Mouse (Mus musculus): ENCODE measurements at regions not wholly inside any gene's neighbourhood (a gene's known extent, or its start where the extent isn't known, plus 50 kb on each side); places are given as distances from the start of the nearest gene placed in this dataset.

DNA sequence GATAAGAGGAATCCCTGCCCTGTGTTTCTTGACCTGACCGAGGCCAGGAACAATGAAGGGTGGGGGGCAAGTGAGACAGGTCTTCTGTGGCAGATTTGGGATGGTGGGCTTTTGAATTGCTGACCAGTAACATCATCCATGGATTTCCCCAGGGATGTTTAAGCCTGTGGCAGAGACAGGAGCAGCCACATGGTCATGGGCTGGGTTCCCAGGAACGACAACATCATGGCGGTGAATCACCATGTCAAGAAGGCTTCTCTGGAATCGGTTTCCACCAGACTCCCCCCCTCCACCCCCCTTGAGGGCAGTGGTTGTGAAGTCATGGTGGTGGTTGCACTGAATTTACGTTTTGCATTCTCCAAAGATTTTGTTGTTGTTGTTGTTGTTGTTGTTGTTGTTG is 121.3 kb downstream of the Cog6 start:
- no peaks in the 10 kb centered on the region for H3K27me3 ChIP-seq
- no peaks in the 10 kb centered on the region for H3K9me3 ChIP-seq (replicated peaks)
- WGBS: 78% methylated on average over 5 of the region's 5 CpGs
- ATAC-seq (ENCODE audit: insufficient number of reproducible peaks, low FRiP score, low TSS enrichment, low read depth): no peak
- no peaks in the 10 kb centered on the region for H3K4me1 ChIP-seq
- H3K4me2 ChIP-seq (replicated peaks): no peak overlapping the region
- H3K36me3 ChIP-seq: no peaks in the 10 kb centered on the region
- no peak overlapping the region for H3K9ac ChIP-seq
- no peak overlapping the region for H3K27ac ChIP-seq (replicated peaks)
- no peak overlapping the region for H3K4me3 ChIP-seq (replicated peaks)

DNA sequence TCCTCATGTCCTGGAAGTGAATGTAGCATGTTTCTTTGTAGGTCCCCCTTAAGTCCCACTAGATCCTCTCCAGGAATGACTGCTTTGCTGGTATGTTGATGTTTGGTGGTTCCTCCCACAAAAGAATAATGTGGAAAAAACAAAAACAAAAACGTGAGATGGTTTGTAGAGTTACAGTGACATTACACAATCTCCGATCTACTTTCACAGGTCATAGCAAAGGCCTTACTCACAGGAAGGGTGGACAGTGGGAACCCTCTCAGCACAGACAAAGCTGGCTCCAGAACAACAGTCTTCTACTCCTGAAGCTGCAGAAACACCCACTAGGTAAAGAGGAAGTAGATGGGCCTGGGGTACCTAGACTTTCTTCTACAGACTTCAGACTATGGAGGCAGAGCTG is 122.2 kb downstream of the Cog6 start:
- 85% methylated on average over 2 of the region's 2 CpGs for WGBS
- H3K4me2 ChIP-seq (replicated peaks): no peak overlapping the region
- no peak overlapping the region for H3K9ac ChIP-seq
- H3K27me3 ChIP-seq: no peaks in the 10 kb centered on the region
- H3K27ac ChIP-seq (replicated peaks): no peak overlapping the region
- ATAC-seq (ENCODE audit: insufficient number of reproducible peaks, low FRiP score, low TSS enrichment, low read depth): no peak
- H3K4me1 ChIP-seq: no peaks in the 10 kb centered on the region
- H3K9me3 ChIP-seq (replicated peaks): no peaks in the 10 kb centered on the region
- no peaks in the 10 kb centered on the region for H3K36me3 ChIP-seq
- H3K4me3 ChIP-seq (replicated peaks): no peak overlapping the region

DNA sequence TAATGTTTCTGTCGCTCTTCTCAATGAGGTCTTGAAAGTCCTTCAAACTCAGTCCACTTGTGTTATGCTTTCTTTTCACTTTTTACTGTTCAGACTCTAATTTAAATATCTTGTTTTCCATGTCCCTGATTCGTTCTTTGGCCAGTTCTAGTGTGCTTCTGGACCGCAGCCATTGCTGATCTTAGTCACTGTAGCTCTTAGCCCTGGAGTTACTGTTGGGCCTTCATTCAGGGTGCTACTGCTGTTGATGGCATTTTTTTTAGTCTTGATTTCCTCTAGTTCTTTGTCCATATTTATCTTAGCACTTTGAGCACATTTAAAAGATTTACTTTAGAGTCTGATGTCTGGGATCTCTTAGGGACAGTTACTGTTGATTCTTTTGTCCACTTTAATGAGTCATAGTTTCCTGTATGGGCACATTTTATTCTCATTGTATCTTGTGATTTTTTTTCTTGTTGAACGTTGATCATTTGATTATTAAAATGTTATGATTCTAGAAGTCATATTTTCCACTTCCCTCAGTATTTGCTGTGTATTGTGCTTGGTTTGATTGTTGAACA is 127.8 kb downstream of the Cog6 start:
- Histone ChIP-seq H3K4me2 (replicated peaks) (no peak overlapping the region), H3K4me3 (replicated peaks) (no peak overlapping the region), H3K36me3 (no peaks in the 10 kb centered on the region), H3K9me3 (replicated peaks) (no peaks in the 10 kb centered on the region), H3K9ac (no peak overlapping the region), H3K27me3 (no peaks in the 10 kb centered on the region), H3K4me1 (no peaks in the 10 kb centered on the region), H3K27ac (replicated peaks) (no peak overlapping the region)
- WGBS: 70% methylated on average over 4 of the region's 4 CpGs
- no peak for ATAC-seq (ENCODE audit: insufficient number of reproducible peaks, low FRiP score, low TSS enrichment, low read depth)

DNA sequence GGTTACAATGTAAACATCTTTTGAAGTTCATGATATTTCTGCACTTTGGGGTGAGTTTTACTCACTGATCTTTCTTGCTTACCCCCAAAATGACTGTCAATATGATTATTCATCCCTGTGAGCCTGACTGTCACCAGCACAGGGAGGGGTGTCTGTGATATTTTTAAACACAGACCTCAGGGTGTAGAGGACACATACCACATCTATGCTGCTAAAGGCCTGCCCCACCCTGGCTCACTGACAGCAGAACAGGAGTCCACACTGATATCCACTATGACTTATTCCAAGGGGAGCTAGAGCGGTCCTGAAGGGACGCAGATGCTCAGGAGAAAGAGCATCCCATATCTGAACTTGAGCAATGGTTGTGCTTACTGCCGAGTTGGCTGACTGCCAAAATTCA is 135.1 kb downstream of the Cog6 start:
- H3K9me3 ChIP-seq (replicated peaks): no peaks in the 10 kb centered on the region
- no peak overlapping the region for H3K4me2 ChIP-seq (replicated peaks)
- H3K4me3 ChIP-seq (replicated peaks): no peak overlapping the region
- H3K27ac ChIP-seq (replicated peaks): no peak overlapping the region
- H3K9ac ChIP-seq: no peak overlapping the region
- H3K27me3 ChIP-seq: no peaks in the 10 kb centered on the region
- no peaks in the 10 kb centered on the region for H3K4me1 ChIP-seq
- H3K36me3 ChIP-seq: no peaks in the 10 kb centered on the region
- 81% methylated on average over 3 of the region's 3 CpGs for WGBS
- ATAC-seq (ENCODE audit: insufficient number of reproducible peaks, low FRiP score, low TSS enrichment, low read depth): no peak

- Histone ChIP-seq H3K27ac (replicated peaks) (no peak overlapping the region), H3K4me3 (replicated peaks) (no peak overlapping the region), H3K36me3 (no peaks in the 10 kb centered on the region), H3K27me3 (no peaks in the 10 kb centered on the region), H3K9ac (no peak overlapping the region), H3K4me2 (replicated peaks) (no peak overlapping the region), H3K4me1 (no peaks in the 10 kb centered on the region), H3K9me3 (replicated peaks) (no peaks in the 10 kb centered on the region)
- 72% methylated on average over 4 of the region's 4 CpGs for WGBS
- no peak for ATAC-seq (ENCODE audit: insufficient number of reproducible peaks, low FRiP score, low TSS enrichment, low read depth)
Measured at GRCm38 (mm10) chr3:52881139-52881538, 135.9 kb downstream of the Cog6 start.

DNA sequence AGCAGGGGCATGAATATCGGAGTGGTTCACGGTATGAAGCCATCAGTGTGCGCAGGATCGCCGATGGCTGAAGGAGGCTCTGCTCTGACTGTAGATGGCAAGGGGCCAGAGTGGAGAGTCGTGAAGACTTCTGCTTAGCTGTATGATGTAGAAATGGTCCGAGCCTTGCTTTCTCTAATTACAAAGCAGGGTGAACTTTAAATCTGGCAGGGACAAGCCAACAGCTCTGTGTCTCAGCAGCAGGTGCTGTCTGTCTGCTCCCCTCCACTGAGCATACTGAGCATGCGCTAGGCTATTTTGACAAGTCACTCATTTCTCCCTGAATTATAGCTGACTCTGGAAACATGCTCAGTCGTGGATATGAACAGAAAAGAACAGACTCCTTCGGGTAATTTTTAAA is 137.3 kb downstream of the Cog6 start:
- ATAC-seq (ENCODE audit: insufficient number of reproducible peaks, low FRiP score, low TSS enrichment, low read depth): no peak
- no peaks in the 10 kb centered on the region for H3K27me3 ChIP-seq
- H3K4me2 ChIP-seq (replicated peaks): no peak overlapping the region
- no peak overlapping the region for H3K4me3 ChIP-seq (replicated peaks)
- H3K27ac ChIP-seq (replicated peaks): no peak overlapping the region
- WGBS: 72% methylated on average over 10 of the region's 10 CpGs
- H3K9ac ChIP-seq: no peak overlapping the region
- no peaks in the 10 kb centered on the region for H3K36me3 ChIP-seq
- H3K9me3 ChIP-seq (replicated peaks): no peaks in the 10 kb centered on the region
- H3K4me1 ChIP-seq: no peaks in the 10 kb centered on the region

DNA sequence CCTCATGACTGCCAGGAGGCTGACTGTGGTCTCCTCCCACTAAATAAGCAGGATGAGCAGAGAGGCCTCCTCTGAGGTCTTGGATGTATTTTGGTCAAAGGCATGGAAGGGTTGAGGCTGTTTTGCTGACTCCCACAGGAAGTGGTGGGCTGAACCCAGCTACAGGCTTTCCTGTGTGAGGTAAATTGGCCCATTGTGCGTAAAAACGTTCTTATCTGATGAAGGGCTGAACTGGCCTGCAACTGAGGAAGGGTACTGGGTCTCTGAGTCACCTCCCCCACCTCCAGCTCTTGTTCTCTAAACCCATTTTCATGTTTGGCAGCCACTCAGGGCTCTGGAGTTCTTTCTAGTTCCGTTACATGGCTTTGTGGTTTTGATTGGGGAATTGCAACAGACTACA is 138.7 kb downstream of the Cog6 start:
- Histone ChIP-seq H3K27me3 (no peaks in the 10 kb centered on the region), H3K27ac (replicated peaks) (no peak overlapping the region), H3K4me3 (replicated peaks) (no peak overlapping the region), H3K9ac (no peak overlapping the region), H3K4me1 (no peaks in the 10 kb centered on the region), H3K9me3 (replicated peaks) (no peaks in the 10 kb centered on the region), H3K4me2 (replicated peaks) (no peak overlapping the region), H3K36me3 (no peaks in the 10 kb centered on the region)
- no peak for ATAC-seq (ENCODE audit: insufficient number of reproducible peaks, low FRiP score, low TSS enrichment, low read depth)
- WGBS: 30% methylated on average over 3 of the region's 3 CpGs

DNA sequence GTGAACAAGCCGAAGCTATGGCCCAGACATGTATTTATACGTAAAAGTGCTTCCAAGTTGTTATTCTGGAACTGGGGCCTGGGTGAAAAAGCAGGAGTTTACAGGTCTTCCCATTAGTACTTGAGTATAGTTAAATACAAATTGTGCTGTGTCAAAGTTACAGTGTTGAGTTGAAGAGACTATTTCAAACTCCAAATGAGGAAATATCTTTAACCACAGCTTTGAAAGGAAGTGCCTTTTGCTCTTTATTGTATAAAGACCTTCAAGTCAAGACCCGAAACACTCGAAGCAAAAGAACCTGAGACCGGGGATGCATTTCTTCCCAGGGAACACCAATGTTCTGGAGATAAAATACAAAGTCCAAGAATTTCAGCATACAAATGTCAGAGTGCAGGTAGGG is 144.8 kb downstream of the Cog6 start:
- no peaks in the 10 kb centered on the region for H3K36me3 ChIP-seq
- H3K4me2 ChIP-seq (replicated peaks): no peak overlapping the region
- H3K4me1 ChIP-seq: no peaks in the 10 kb centered on the region
- 86% methylated on average over 5 of the region's 5 CpGs for WGBS
- H3K27me3 ChIP-seq: no peaks in the 10 kb centered on the region
- no peaks in the 10 kb centered on the region for H3K9me3 ChIP-seq (replicated peaks)
- no peak overlapping the region for H3K9ac ChIP-seq
- H3K4me3 ChIP-seq (replicated peaks): no peak overlapping the region
- ATAC-seq (ENCODE audit: insufficient number of reproducible peaks, low FRiP score, low TSS enrichment, low read depth): no peak
- H3K27ac ChIP-seq (replicated peaks): no peak overlapping the region

- no peaks in the 10 kb centered on the region for H3K36me3 ChIP-seq
- H3K4me3 ChIP-seq (replicated peaks): no peak overlapping the region
- H3K27me3 ChIP-seq: 0 out of 2 replicates have a peak, but pooled peaks cover 3% of the 10 kb centered on the region
- no peaks in the 10 kb centered on the region for H3K9me3 ChIP-seq (replicated peaks)
- H3K9ac ChIP-seq: no peak overlapping the region
- H3K27ac ChIP-seq (replicated peaks): no peak overlapping the region
- 52% methylated on average over 8 of the region's 8 CpGs for WGBS
- ATAC-seq (ENCODE audit: insufficient number of reproducible peaks, low FRiP score, low TSS enrichment, low read depth): no peak
- no peaks in the 10 kb centered on the region for H3K4me1 ChIP-seq
- H3K4me2 ChIP-seq (replicated peaks): no peak overlapping the region
Measured at GRCm38 (mm10) chr3:52863146-52863849, 153.7 kb downstream of the Cog6 start.

- Histone ChIP-seq H3K27me3 (0 out of 2 replicates have a peak, but pooled peaks cover 3% of the 10 kb centered on the region), H3K36me3 (no peaks in the 10 kb centered on the region), H3K9ac (no peak overlapping the region), H3K4me3 (replicated peaks) (no peak overlapping the region), H3K4me2 (replicated peaks) (no peak overlapping the region), H3K27ac (replicated peaks) (no peak overlapping the region), H3K9me3 (replicated peaks) (no peaks in the 10 kb centered on the region), H3K4me1 (no peaks in the 10 kb centered on the region)
- ATAC-seq (ENCODE audit: insufficient number of reproducible peaks, low FRiP score, low TSS enrichment, low read depth): no peak
- 92% methylated on average over 4 of the region's 4 CpGs for WGBS
Measured at GRCm38 (mm10) chr3:52862026-52862425, 155.0 kb downstream of the Cog6 start.

DNA sequence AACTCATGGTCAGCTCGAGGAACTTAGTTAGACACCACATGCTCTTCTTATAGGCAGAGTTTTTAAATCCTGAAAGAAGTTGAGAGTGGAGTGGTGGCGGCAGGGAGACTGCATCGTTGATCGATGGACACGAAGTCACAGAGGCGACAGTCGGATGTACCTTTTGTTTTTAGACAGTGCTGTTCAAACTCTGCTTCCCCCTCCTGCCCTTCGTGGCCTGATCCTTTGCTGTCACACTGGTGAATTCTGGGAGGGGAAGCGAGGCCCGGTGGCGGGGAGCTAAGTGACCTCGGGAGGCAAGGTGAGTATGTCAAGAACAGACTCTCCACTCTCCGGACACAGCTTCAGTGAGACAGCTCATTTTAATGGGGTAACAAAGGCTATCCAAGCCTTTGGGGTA is 155.5 kb downstream of the Cog6 start:
- Histone ChIP-seq H3K9ac (no peak overlapping the region), H3K9me3 (replicated peaks) (no peaks in the 10 kb centered on the region), H3K27ac (replicated peaks) (no peak overlapping the region), H3K4me2 (replicated peaks) (no peak overlapping the region), H3K36me3 (no peaks in the 10 kb centered on the region), H3K4me3 (replicated peaks) (no peak overlapping the region), H3K27me3 (0 out of 2 replicates have a peak, but pooled peaks cover 3% of the 10 kb centered on the region), H3K4me1 (no peaks in the 10 kb centered on the region)
- no peak for ATAC-seq (ENCODE audit: insufficient number of reproducible peaks, low FRiP score, low TSS enrichment, low read depth)
- 84% methylated on average over 13 of the region's 13 CpGs for WGBS

GRCm38 (mm10) chr3:52859848-52860247 is 157.2 kb downstream of the Cog6 start:
- H3K9me3 ChIP-seq (replicated peaks): no peaks in the 10 kb centered on the region
- H3K27me3 ChIP-seq: 0 out of 2 replicates have a peak, but pooled peaks cover 3% of the 10 kb centered on the region
- no peaks in the 10 kb centered on the region for H3K36me3 ChIP-seq
- H3K9ac ChIP-seq: no peak overlapping the region
- 66% methylated on average over 2 of the region's 2 CpGs for WGBS
- H3K27ac ChIP-seq (replicated peaks): no peak overlapping the region
- no peak for ATAC-seq (ENCODE audit: insufficient number of reproducible peaks, low FRiP score, low TSS enrichment, low read depth)
- H3K4me3 ChIP-seq (replicated peaks): no peak overlapping the region
- H3K4me2 ChIP-seq (replicated peaks): no peak overlapping the region
- no peaks in the 10 kb centered on the region for H3K4me1 ChIP-seq

All from embryonic facial prominence, embryonic 15.5 days (tissue).